Mouse (Mus musculus) myocyte (in vitro differentiated cells): Measurements from ENCODE around the gene Fam214b. TPM values are rescaled to one million over a fixed set of nuclear protein-coding genes. Genes with fewer than 3 reads are reported as not detected.

Experiments used
- H3K27me3 ChIP-seq: one replicate; pipeline ENCODE4 v1.6.1; 2011; ENCODE audit not compliant: control insufficient read depth, insufficient read depth, insufficient read length
- H3K36me3 ChIP-seq: one replicate; pipeline ENCODE4 v1.6.1; 2011; ENCODE audit not compliant: control insufficient read depth, insufficient read depth
- H3K4me2 ChIP-seq: one replicate; pipeline ENCODE4 v1.6.1; 2011; ENCODE audit warnings: low read depth, control low read depth
- H3K4me3 ChIP-seq: one replicate; pipeline ENCODE4 v1.5.1; 2011; ENCODE audit warnings: mild to moderate bottlenecking, control low read depth, moderate library complexity
- H3K79me2 ChIP-seq: one replicate; pipeline ENCODE4 v1.6.1; 2011; ENCODE audit not compliant: control insufficient read depth, insufficient read depth
- H3ac ChIP-seq: one replicate; pipeline ENCODE4 v1.6.1; 2011; ENCODE audit not compliant: control insufficient read depth, insufficient read length
- CEBPB ChIP-seq: IDR thresholded peaks from 2 replicates; pipeline ENCODE4 v1.6.1; 2011; ENCODE audit warnings: mild to moderate bottlenecking, moderate library complexity; ENCODE audit not compliant: poor library complexity, insufficient read depth, severe bottlenecking
- E2F4 ChIP-seq: IDR thresholded peaks from one replicate; pipeline ENCODE4 v1.6.1; 2011; ENCODE audit warnings: mild to moderate bottlenecking, control low read depth, moderate library complexity; ENCODE audit not compliant: insufficient read depth
- MAX ChIP-seq: IDR thresholded peaks from one replicate; pipeline ENCODE4 v1.6.1; 2011; ENCODE audit warnings: low read depth, mild to moderate bottlenecking, control low read depth
- MYOD1 ChIP-seq, 3 experiments: IDR thresholded peaks; one replicate each; pipeline ENCODE4 v1.6.1; 2011; ENCODE audit warnings: control low read depth in 2 of 3, low read depth in 2 of 3, mild to moderate bottlenecking in 2 of 3, moderate library complexity in 1 of 3; ENCODE audit not compliant: insufficient read length in 2 of 3, control insufficient read depth in 1 of 3
- MYOG ChIP-seq, 3 experiments: IDR thresholded peaks; one replicate each; pipeline ENCODE4 v1.6.1; 2011; ENCODE audit warnings: control low read depth in 2 of 3, low read depth in 2 of 3, mild to moderate bottlenecking in 2 of 3; ENCODE audit not compliant: insufficient read length in 2 of 3, control insufficient read depth in 1 of 3, insufficient read depth in 1 of 3
- POLR2A ChIP-seq: IDR thresholded peaks from one replicate; pipeline ENCODE4 v1.6.1; 2011; ENCODE audit warnings: low read depth, mild to moderate bottlenecking, control low read depth, moderate library complexity; ENCODE audit not compliant: insufficient read length
- POLR2AphosphoS2 ChIP-seq: IDR thresholded peaks from one replicate; pipeline ENCODE4 v1.6.1; 2011; ENCODE audit warnings: low read depth, control low read depth; ENCODE audit not compliant: insufficient read length
- REST ChIP-seq: IDR thresholded peaks from one replicate; pipeline ENCODE4 v1.6.1; 2011; ENCODE audit warnings: mild to moderate bottlenecking, control low read depth, moderate library complexity; ENCODE audit not compliant: insufficient read depth, insufficient read length
- SRF ChIP-seq: IDR thresholded peaks from one replicate; pipeline ENCODE4 v1.6.1; 2011; ENCODE audit warnings: low read depth; ENCODE audit not compliant: control insufficient read depth, insufficient read length
- TCF12 ChIP-seq: IDR thresholded peaks from one replicate; pipeline ENCODE4 v1.6.1; 2011; ENCODE audit warnings: mild to moderate bottlenecking, control low read depth; ENCODE audit not compliant: poor library complexity, insufficient read depth, severe bottlenecking
- TCF3 ChIP-seq: IDR thresholded peaks from one replicate; pipeline ENCODE4 v1.6.1; 2011; ENCODE audit warnings: low read depth, control low read depth; ENCODE audit not compliant: insufficient read length
- USF1 ChIP-seq: IDR thresholded peaks from one replicate; pipeline ENCODE4 v1.6.1; 2011; ENCODE audit warnings: low read depth, mild to moderate bottlenecking, control low read depth, moderate library complexity
- polyA plus RNA-seq: library from polyadenylated mRNA; unstranded; fragments of >200 nt; fragmentation: generic; extraction: Trizol; gene quantifications from one replicate; pipeline ENCODE4 v1.2.1, GENCODE M21; 2012; ENCODE audit warnings: missing spikeins

The Fam214b gene
- polyA plus RNA-seq, 1 experiment, result 35.3 TPM

- Histone ChIP-seq H3K4me2 (no peak overlapping the region), H3K79me2 (peaks cover 9% of the 10 kb centered on the region), H3K4me3 (no peak overlapping the region), H3K36me3 (peaks cover 16% of the 10 kb centered on the region), H3K27me3 (no peaks in the 10 kb centered on the region), H3ac (no peak overlapping the region)
- TF ChIP-seq MYOD1 (IDR thresholded peaks at IDR 0.05; ENCODE audit: control insufficient read depth in 1 of 3, insufficient read length in 2 of 3, low read depth in 2 of 3), result no peak
- no peak for TF ChIP-seq POLR2AphosphoS2
- TF ChIP-seq E2F4, result no peak
- no peak for TF ChIP-seq MAX
- TF ChIP-seq USF1, result no peak
- no peak for TF ChIP-seq TCF12
- no peak for TF ChIP-seq REST
- TF ChIP-seq POLR2A, result no peak
- TF ChIP-seq MYOG (IDR thresholded peaks at IDR 0.05; ENCODE audit: control insufficient read depth in 1 of 3, insufficient read depth in 1 of 3, insufficient read length in 2 of 3, low read depth in 2 of 3), result no peak
- no peak for TF ChIP-seq SRF
- TF ChIP-seq TCF3, result no peak
- TF ChIP-seq CEBPB, result no peak
These were observed 10.2 kb downstream of the Fam214b start for GRCm38 (mm10) chr4:43035851-43036250.

GRCm38 (mm10) chr4:43033481-43033880 lies 12.5 kb downstream of the Fam214b start:
- H3K79me2 ChIP-seq, result peaks cover 16% of the 10 kb centered on the region
- H3K36me3 ChIP-seq, result peaks cover 16% of the 10 kb centered on the region
- no peak overlapping the region for H3ac ChIP-seq
- H3K4me3 ChIP-seq, result no peak overlapping the region
- H3K27me3 ChIP-seq, result no peaks in the 10 kb centered on the region
- no peak overlapping the region for H3K4me2 ChIP-seq
- TF ChIP-seq MYOD1 (IDR thresholded peaks at IDR 0.05; ENCODE audit: control insufficient read depth in 1 of 3, insufficient read length in 2 of 3, low read depth in 2 of 3) (no peak), POLR2AphosphoS2 (no peak), TCF12 (no peak), E2F4 (no peak), REST (no peak), MYOG (IDR thresholded peaks at IDR 0.05; ENCODE audit: control insufficient read depth in 1 of 3, insufficient read depth in 1 of 3, insufficient read length in 2 of 3, low read depth in 2 of 3) (no peak), POLR2A (no peak), MAX (no peak), CEBPB (no peak), TCF3 (no peak)

- no peaks in the 10 kb centered on the region for H3K27me3 ChIP-seq
- TF ChIP-seq USF1 (no peak), MYOG (IDR thresholded peaks at IDR 0.05; ENCODE audit: control insufficient read depth in 1 of 3, insufficient read depth in 1 of 3, insufficient read length in 2 of 3, low read depth in 2 of 3) (no peak), REST (no peak), E2F4 (no peak), SRF (no peak), CEBPB (no peak), POLR2A (no peak)
- peaks cover 16% of the 10 kb centered on the region for H3K36me3 ChIP-seq
- H3K4me3 ChIP-seq, result no peak overlapping the region
- peaks cover 16% of the 10 kb centered on the region for H3K79me2 ChIP-seq
- H3K4me2 ChIP-seq, result no peak overlapping the region
- H3ac ChIP-seq, result no peak overlapping the region
These were observed 13.5 kb downstream of the Fam214b start for GRCm38 (mm10) chr4:43032501-43032900.

GRCm38 (mm10) chr4:43031237-43031995 lies 14.6 kb downstream of the Fam214b start, which contains the start of gene Stoml2:
Gene Stoml2, minus strand, starts transcription at chr4:43031710.
- H3K27me3 ChIP-seq, result no peaks in the 10 kb centered on the region

More at GRCm38 (mm10) chr4:43031237-43031995, 14.6 kb downstream of the Fam214b start, which contains the start of gene Stoml2:
- Histone ChIP-seq H3K4me3 (peak within 1 kb of the TSS; percentile 67), H3ac (peak within 1 kb of the TSS; percentile 70), H3K36me3 (peaks cover 16% of the 10 kb centered on the region), H3K79me2 (peaks cover 9% of the 10 kb centered on the region), H3K4me2 (peak within 1 kb of the TSS; percentile 90)
- TF ChIP-seq MYOG (IDR thresholded peaks at IDR 0.05; ENCODE audit: control insufficient read depth in 1 of 3, insufficient read depth in 1 of 3, insufficient read length in 2 of 3, low read depth in 2 of 3) (peak in 2 of 3 experiments; percentile 32 to 49), CEBPB (no peak), E2F4 (peak; percentile 4), MYOD1 (IDR thresholded peaks at IDR 0.05; ENCODE audit: control insufficient read depth in 1 of 3, insufficient read length in 2 of 3, low read depth in 2 of 3) (peak in 1 of 3 experiments; percentile 47), POLR2A (peak; percentile 73), TCF3 (no peak), MAX (no peak), TCF12 (no peak), POLR2AphosphoS2 (peak; percentile 78), USF1 (no peak), REST (no peak), SRF (no peak)
